16 mouse cellular contexts compared by ENCODE assay signal in the genomic region with DNA sequence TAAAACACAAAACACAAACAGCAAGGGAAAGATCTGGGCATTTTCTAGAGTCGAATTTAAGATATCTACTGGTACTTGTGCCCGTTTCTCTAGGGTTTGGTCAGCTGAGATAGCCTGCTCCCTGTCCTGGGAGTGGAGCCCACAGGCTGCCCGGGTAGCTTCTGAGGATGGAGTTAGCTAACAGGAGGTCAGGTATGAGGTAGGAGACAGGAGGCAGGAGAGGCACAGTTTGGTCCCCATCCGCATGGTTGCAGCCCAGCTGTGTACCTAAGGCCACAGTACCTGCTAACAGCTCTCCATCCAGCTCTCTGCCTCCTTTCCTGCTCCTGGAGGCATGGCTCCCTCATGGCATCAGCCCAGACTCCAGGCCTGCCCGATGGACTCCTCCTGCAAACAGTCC. TPM values are rescaled to one million over a fixed set of nuclear protein-coding genes. Genes with fewer than 3 reads are reported as not detected.
"Had no signal": no experiment of that assay in that cellular context is flagged by ENCODE, and none has a peak within 500 bp of the region (broad histone marks: within the 10 kb centered on the region; RNA-seq: fewer than 3 reads in every experiment).

No protein-coding gene starts in this region.

- H3K9me3 ChIP-seq: limb, embryonic 13.5 days; liver, embryonic 15.5 days had no signal

- H3K4me3 ChIP-seq: limb, embryonic 13.5 days; liver, embryonic 15.5 days had no signal

- H3K4me1 ChIP-seq: limb, embryonic 13.5 days; liver, embryonic 15.5 days had no signal

- H3K27ac ChIP-seq: limb, embryonic 13.5 days; liver, embryonic 15.5 days had no signal

- H3K9ac ChIP-seq: limb, embryonic 13.5 days; liver, embryonic 15.5 days had no signal

- DNase-seq: kidney, adult 18-20 months; kidney, adult 9 months; kidney, postnatal 14 days; kidney, postnatal 4 days; left cerebral cortex, postnatal 4 days; lung, adult 2 months; lung, postnatal 14 days; midbrain, embryonic 14.5 days; thymus, postnatal 25 days had no signal

- H3K27me3 ChIP-seq: liver, embryonic 15.5 days had no signal

- H3K36me3 ChIP-seq: limb, embryonic 13.5 days; liver, embryonic 15.5 days had no signal

- H3K4me2 ChIP-seq: limb, embryonic 13.5 days; liver, embryonic 15.5 days; midbrain, embryonic 11.5 days had no signal

RNA-seq across cellular contexts. Expression of a gene that starts 13.9 kb away (rescaled TPM):
- total RNA-seq: megakaryocyte progenitor cell, adult 5-6 weeks; megakaryocyte-erythroid progenitor cell, adult 5-6 weeks had no signal
- polyA plus RNA-seq: midbrain, embryonic 11.5 days; small intestine, adult 2 months; thymus, postnatal 0 days had no signal
